Mouse (Mus musculus) ZHBTc4 (cell line): ENCODE results near the gene Lrrc61.

ENCODE experiments used
- DNase-seq: peaks from one replicate; pipeline ENCODE4 v3.0.0-alpha.2; 2011; ENCODE audit warnings: low read depth, low spot score

Lrrc61 gene

GRCm38 (mm10) chr6:48546858-48547257 lies 7.7 kb upstream of the Lrrc61 start:
- DNase-seq, result no peak

- no peak for DNase-seq
Observed at GRCm38 (mm10) chr6:48548314-48548713, 6.3 kb upstream of the Lrrc61 start.

DNA sequence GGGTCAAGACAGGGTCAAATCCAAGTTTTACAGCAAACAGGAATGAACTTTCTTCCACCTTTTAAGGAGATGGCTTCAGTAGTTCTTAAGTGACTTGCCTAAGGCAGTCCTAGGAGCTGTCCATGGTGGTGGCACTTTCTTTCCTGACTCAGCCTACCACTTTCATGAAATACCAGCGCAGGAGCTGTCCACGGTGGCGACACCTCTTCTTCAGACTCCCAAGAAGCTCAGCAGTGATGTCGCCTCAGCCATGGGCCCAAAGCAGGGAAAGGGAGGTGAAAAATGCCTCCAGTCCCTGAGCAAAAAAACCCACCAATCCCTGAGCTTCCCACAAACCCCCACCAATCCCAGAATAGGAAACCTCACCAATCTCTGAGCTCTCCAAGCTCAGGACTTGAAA lies 1.7 kb upstream of the Lrrc61 start:
- DNase-seq, result peak; percentile 96

- DNase-seq, result no peak
Observed at GRCm38 (mm10) chr6:48553819-48554218, 777 bp upstream of the Lrrc61 start.

- DNase-seq, result no peak
Observed at GRCm38 (mm10) chr6:48555104-48555890, 701 bp downstream of the Lrrc61 start.

DNA sequence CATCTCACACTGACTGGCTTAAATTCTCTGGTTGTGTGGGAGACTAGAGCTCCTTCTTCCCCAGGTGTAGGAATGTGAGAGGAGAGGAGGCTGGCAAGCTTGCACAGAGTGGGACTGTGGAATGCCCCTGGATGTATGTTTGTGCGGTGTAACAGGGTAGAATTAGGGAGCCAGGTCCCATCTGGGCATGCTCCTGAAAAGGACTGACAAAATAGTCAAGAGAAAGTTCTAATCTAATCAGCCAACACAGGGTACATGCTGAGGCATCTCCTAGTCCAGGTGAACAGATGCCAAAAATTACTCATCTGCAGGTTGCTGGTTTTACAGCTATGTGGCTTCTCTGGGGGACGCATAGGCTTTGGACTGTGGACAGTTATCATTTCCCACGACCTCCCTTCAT lies 1.4 kb downstream of the Lrrc61 start:
- DNase-seq, result no peak

GRCm38 (mm10) chr6:48565693-48566310 lies 11.2 kb downstream of the Lrrc61 start:
- no peak for DNase-seq

- DNase-seq, result no peak
Observed at GRCm38 (mm10) chr6:48566312-48566711, 11.7 kb downstream of the Lrrc61 start.

DNA sequence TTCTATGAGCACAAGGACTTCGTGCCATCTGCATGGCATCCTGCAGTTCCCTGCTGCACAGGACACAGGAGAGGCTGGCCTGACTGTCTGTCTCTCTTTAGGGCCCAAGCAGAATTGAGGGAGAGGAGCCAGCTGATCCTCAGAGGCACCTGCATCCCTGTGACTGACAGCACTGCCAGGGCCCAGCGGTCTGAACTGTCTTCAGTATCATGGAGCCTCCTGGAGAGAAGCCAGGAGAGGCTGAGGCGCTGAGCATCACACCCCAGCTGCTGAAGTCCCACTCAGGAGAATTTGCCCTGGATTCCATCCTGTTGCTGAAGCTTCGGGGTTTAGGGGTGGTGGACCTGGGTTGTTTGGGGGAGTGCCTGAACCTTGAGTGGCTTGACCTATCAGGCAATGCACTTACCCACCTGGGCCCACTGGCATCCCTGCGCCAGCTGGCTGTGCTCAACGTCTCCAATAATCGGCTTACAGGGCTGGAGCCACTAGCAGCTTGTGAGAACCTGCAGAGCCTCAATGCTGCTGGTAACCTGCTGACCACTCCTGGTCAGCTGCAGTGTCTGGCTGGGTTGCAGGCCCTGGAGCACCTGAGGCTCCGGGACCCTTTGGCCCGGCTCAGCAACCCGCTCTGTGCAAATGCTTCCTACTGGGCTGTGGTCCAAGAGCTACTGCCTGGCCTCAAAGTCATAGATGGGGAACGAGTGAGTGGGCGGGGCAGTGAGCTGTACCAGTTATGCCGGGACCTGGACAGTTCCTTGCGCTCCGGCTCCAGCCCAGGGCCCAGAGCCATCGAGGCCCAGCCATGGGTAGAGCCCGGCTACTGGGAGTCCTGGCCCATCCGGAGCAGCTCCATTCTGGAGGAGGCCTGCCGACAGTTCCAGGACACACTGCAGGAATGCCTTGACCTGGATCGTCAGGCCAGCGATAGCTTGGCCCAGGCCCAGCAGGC lies 13.7 kb downstream of the Lrrc61 start:
- DNase-seq, result no peak

DNA sequence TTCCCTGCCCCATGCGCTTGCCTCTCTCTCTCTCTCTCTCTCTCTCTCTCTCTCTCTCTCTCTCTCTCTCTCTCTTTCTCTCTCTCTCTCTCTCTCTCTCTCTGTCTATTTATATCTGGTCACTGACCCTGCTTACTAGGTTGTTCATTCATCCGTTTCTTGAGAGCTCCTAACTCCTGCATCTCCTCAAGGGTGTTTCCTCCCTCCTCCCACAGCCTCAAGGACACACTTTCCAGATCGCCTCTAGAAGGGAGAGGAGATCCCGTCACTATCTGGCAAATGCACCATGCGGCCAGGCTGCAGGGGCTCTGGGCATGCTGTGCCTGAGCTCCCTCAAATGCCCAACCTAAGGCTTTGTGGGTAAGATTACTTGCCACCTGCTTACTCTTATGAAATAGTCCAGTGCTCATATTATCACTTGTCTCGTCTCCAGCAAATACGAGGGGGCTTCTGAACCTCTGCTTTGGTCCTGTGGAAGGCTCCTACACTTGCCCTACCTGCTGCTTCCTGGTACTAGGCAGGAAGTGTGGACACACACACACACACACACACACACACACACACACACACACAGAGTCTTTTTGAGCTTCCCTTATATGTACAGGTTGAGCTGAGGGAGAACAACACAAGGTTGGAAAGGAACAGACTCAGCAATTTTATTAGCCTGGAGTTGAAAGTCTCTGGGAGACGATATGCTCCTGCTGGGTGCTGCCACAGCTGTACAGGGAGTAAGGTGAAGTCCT lies 14.6 kb downstream of the Lrrc61 start:
- no peak for DNase-seq

DNA sequence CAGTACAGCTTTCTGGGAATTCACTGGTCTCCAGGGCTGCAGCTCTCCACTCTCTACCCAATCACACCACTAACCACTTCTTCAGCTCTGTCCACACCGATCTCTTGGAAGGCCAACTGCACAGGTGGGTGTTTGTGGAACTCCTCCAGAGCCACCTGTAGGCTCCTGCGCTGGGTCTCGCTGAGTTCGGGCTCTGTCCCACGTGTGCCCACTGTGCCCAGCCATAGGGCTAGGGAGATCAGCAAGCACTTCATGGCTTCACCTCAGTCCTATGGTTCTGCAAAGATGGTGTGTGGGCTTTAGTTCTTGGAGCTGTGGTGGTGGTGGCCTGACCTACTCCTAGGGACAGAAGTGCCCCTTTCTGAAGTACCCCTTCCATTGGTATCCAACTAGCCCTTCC lies 17.4 kb downstream of the Lrrc61 start:
- DNase-seq, result no peak

GRCm38 (mm10) chr6:48572572-48573061 lies 18.0 kb downstream of the Lrrc61 start, which contains the start of gene Rarres2:
TSS of gene Rarres2 (minus strand) at chr6:48572789.
- no peak for DNase-seq

DNA sequence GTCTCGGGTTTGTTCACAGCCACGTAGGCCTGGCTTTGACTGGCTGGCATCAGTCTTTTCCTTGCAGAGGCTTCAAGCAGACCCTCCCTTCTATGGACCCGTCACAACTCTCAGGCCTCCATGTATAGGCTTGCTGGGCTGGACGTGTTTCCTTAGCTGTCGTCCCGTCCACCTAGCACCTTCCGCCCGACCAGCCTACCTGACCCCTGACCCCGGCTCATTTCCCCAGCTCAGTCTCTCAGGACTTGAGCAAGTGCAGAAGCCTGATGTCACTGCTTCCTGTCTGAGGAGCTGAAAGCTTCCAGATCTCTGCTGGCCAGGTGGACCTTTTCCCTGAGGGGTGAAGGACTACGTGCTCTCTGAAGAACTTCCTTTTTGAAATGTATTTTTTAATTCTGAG lies 18.7 kb downstream of the Lrrc61 start:
- no peak for DNase-seq

DNA sequence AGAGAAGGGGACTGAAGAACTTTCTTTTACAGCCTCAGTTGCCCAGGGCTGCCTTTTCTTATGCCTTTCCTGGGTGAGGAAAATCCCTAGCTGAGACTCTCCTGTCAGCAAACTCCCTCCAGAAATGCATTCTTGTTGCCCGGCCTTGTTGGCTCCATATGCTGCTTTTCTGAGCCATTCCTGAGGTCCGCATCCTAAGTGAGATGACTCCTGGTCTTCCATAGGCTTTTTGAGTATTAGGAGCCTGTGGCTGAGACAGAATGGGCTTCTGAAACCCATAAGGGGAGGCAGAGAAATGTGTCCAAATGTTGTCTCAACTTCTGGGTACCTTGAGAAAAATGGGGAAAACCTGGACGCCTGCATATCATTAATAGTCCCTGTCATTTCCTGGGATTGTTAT lies 19.4 kb downstream of the Lrrc61 start:
- no peak for DNase-seq

GRCm38 (mm10) chr6:48578736-48579135 lies 24.1 kb downstream of the Lrrc61 start:
- no peak for DNase-seq

DNA sequence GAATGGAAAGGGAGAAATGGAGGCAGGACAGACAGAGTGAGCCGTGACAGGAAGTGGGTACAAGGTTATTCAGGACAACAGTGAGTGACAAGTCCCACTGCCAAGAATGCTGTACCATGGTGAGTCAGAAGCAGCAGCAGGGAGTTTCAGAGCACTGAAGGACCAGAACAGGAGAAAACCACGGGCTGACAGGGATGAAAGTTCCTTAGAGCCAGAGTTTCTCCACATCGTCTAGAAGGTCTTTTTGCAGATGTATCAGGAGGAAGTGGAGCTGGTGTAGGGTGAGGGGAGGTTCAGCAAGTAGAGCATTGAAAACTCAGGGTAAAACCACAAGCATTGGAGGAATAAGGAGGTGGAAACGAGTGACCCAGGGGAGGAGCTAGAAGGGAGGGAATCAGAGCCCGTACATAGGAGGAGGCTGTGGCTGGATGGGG lies 24.6 kb downstream of the Lrrc61 start:
- no peak for DNase-seq

DNA sequence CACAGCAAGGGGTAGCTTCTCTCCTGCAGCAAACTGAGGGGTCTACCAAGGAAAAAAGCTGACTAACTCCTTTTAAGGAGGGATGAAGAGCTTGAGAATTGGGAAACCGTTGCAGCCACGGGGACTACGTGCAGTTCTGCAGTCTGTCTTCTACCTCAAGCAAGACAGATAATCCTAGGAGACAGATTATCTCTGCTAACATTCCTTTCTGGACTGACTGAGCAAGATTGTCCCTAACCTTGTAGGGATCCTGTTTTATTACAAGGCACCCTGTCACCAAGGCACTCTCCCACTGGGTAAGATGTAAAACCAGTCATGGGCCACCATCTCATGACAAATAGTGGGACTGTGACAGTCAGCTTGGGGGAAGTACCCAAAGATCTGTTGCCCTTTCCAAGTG lies 26.7 kb downstream of the Lrrc61 start:
- DNase-seq, result no peak

- DNase-seq, result peak; percentile 56
Observed at GRCm38 (mm10) chr6:48582037-48582436, 27.4 kb downstream of the Lrrc61 start.

DNA sequence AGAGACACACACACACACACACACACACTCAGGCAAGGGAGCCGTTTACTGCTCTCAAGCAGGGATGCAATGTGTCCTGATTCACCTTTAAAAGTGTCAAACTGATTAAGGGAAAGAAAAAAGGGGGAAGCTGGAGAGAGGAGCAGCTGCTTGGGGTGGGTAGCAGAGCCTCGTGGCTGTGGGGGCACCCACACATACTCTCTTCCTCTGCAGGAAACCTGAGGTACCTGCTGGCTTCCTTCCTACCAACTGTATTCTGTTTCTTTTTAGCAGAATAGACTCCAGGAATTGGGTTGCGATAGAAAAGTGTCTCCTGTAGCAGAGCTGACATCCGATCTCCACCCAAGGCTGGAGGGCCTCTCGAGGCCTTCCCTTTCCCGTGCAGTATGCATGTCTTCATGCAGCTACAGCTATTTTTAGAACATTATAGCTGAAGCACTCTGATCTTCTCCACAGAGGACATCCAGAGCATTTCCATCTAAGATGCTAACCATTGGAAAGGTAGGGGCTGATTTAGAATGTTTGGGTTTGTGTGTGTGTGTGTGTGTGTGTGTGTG lies 34.7 kb downstream of the Lrrc61 start, which contains the start of gene Gm45021:
Gene Gm45021 (plus strand): TSS at position 417 of the 557 bp plus-strand sequence.
- DNase-seq, result no peak

DNA sequence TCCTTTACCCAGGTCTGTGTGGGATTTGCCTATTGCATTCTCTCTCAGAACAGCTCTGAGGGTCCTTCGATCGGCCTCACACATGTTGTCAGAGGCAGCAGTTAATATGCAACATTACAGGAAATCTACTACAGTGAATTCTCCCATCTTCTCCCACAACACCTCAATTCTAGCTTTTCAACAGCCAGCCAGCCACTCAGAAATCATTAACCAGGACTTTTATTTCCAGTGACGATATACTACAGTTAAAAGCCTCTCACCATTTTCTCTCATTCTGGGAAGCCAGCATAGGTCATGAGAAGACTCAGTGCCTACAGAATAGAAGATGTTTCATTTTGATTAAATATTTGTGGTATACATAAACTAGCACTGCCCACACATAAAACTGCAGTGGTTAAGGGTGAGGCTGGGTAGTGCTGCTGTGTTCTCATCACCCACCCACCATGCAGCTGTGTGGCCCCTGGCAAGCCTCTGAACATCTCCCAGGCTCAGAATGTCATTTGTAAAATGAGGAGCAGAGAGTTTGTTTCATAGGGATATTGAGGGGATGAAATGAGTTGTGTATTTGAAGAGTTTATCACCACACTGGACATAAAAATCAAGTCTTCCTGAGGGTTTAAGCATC lies 36.7 kb downstream of the Lrrc61 start:
- DNase-seq, result no peak
